Mouse (Mus musculus): ENCODE measurements around the gene Smarcd1. TPM values are rescaled to one million over a fixed set of nuclear protein-coding genes. Genes with fewer than 3 reads are reported as not detected.

Gene Smarcd1
- polyA plus RNA-seq, 1 experiment from 2014 or later = 80.2 TPM

- Histone ChIP-seq H3K9me3 (no peaks in the 10 kb centered on the region), H3K4me1 (peaks cover 15% of the 10 kb centered on the region), H3K4me2 (replicated peaks) (no peak overlapping the region), H3K4me3 (peak overlapping the region; percentile 59; the same call in 1 of the 2 replicates), H3K27ac (no peak overlapping the region), H3K36me3 (no peaks in the 10 kb centered on the region), H3K27me3 (peaks cover 73% of the 10 kb centered on the region), H3K9ac (no peak overlapping the region)
- ATAC-seq (ENCODE audit: insufficient number of reproducible peaks, insufficient read depth, low FRiP score, low TSS enrichment) = no peak
- 0% methylated on average over 1 of the region's 1 CpGs for WGBS
These were observed 32.5 kb upstream of the Smarcd1 start for GRCm38 (mm10) chr15:99669392-99669791.

DNA sequence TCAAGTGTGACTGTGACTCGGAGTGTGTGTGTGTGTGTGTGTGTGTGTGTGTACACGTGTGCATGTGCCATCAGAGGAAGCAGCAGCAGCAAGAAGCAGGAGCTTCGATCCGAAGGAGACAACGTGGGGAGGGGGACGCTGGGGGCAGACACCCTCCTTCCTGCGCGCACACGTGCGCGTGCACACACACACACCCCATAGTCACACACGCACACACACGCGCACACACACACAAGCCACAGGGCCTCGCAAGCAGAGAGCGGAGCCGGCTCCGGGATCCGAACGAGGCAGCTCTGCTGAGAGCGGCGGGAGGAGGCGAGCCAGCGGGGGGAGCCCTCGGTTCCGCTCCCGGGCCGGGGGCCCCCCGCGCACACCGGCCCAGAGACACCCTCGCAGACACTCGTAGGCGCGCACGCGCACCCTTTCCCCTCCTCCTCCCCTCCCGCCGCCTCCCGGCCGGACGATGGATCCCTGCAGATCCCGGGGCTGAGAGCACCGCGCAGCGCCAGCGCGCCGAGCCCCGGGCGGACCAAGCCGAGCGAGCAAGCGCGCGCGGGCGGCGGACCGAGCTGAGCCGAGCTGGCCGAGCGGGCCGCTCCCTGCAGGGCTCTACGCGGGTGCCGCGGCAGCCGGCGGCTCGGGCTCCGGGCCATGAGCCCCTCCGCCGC lies 31.6 kb upstream of the Smarcd1 start, which contains the start of gene Asic1:
TSS of gene Asic1 (plus strand) at position 215 of the 668 bp plus-strand sequence.
- peak; percentile 50; the same call in 1 of the 2 replicates for ATAC-seq (ENCODE audit: insufficient number of reproducible peaks, insufficient read depth, low FRiP score, low TSS enrichment)
- Histone ChIP-seq H3K4me2 (replicated peaks) (peak within 1 kb of the TSS; percentile 98), H3K27ac (no peak within 1 kb of the TSS), H3K9ac (peak within 1 kb of the TSS; percentile 70), H3K9me3 (no peaks in the 10 kb centered on the region), H3K36me3 (no peaks in the 10 kb centered on the region), H3K4me3 (peak within 1 kb of the TSS; percentile 59), H3K4me1 (peaks cover 8% of the 10 kb centered on the region; the same call in 1 of the 2 replicates), H3K27me3 (peaks cover 69% of the 10 kb centered on the region)
- WGBS = under 1% methylated on average over 48 of the region's 74 CpGs

DNA sequence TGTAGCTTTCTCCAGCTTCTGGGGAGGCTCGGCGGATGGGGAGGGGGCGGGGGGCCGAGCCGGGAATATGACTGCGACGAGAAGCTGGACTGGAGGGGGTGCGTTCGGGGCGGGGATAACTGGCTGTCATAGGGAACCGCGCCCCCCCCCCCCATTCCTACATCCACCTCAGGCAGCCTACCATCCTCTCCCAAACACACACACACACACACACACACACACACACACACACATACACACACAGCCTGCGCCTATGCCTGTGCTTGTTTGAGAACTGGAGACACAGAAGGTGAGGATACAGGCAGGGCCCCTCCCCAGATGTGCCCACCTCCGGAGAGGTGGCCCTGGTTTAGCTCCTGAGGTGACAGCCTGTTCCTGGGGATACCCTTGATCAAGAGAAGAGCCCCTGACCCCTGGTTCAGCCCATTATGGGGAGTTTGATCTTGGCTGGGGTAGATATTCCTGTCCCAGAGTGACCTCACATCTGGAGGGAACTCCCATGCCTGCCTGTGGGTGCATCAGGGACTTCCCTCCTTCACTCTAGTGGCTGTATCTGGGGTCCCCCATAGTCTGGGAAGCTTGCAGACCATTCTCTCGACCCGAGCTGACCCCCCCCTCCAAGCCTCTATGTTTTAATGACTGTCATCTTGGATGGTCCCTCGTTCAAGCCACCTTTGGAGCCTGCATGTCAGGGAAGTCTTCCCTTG lies 30.8 kb upstream of the Smarcd1 start:
- WGBS = 11% methylated on average over 15 of the region's 17 CpGs
- no peak for ATAC-seq (ENCODE audit: insufficient number of reproducible peaks, insufficient read depth, low FRiP score, low TSS enrichment)
- Histone ChIP-seq H3K4me1 (peaks cover 7% of the 10 kb centered on the region; the same call in 1 of the 2 replicates), H3K9me3 (no peaks in the 10 kb centered on the region), H3K4me3 (peak overlapping the region; percentile 59), H3K36me3 (no peaks in the 10 kb centered on the region), H3K27me3 (peaks cover 61% of the 10 kb centered on the region), H3K4me2 (replicated peaks) (peak overlapping the region; percentile 98), H3K27ac (no peak overlapping the region), H3K9ac (peak overlapping the region; percentile 70)

DNA sequence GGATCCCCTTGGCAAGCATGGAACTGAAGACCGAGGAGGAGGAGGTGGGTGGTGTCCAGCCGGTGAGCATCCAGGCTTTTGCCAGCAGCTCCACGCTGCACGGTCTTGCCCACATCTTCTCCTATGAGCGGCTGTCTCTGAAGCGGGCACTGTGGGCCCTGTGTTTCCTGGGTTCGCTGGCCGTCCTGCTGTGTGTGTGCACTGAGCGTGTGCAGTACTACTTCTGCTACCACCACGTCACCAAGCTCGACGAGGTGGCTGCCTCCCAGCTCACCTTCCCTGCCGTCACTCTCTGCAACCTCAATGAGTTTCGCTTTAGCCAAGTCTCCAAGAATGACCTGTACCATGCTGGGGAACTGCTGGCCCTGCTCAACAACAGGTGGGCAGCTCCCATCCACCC lies 30.1 kb upstream of the Smarcd1 start:
- no peak overlapping the region for H3K4me2 ChIP-seq (replicated peaks)
- H3K36me3 ChIP-seq = no peaks in the 10 kb centered on the region
- no peak overlapping the region for H3K9ac ChIP-seq
- no peaks in the 10 kb centered on the region for H3K9me3 ChIP-seq
- no peak overlapping the region for H3K4me3 ChIP-seq
- 67% methylated on average over 14 of the region's 14 CpGs for WGBS
- ATAC-seq (ENCODE audit: insufficient number of reproducible peaks, insufficient read depth, low FRiP score, low TSS enrichment) = no peak
- H3K27me3 ChIP-seq = peaks cover 54% of the 10 kb centered on the region
- peaks cover 7% of the 10 kb centered on the region; the same call in 1 of the 2 replicates for H3K4me1 ChIP-seq
- H3K27ac ChIP-seq = no peak overlapping the region

GRCm38 (mm10) chr15:99674866-99675265 lies 27.1 kb upstream of the Smarcd1 start:
- H3K4me1 ChIP-seq = peaks cover 10% of the 10 kb centered on the region; the same call in 1 of the 2 replicates
- no peak overlapping the region for H3K4me3 ChIP-seq
- no peak overlapping the region for H3K4me2 ChIP-seq (replicated peaks)
- no peak overlapping the region for H3K27ac ChIP-seq
- WGBS = 61% methylated on average over 3 of the region's 3 CpGs
- no peaks in the 10 kb centered on the region for H3K36me3 ChIP-seq
- no peaks in the 10 kb centered on the region for H3K9me3 ChIP-seq
- peaks cover 38% of the 10 kb centered on the region for H3K27me3 ChIP-seq
- H3K9ac ChIP-seq = no peak overlapping the region
- no peak for ATAC-seq (ENCODE audit: insufficient number of reproducible peaks, insufficient read depth, low FRiP score, low TSS enrichment)

GRCm38 (mm10) chr15:99677089-99677488 lies 24.8 kb upstream of the Smarcd1 start:
- no peak overlapping the region for H3K4me3 ChIP-seq
- H3K4me1 ChIP-seq = 0 out of 2 replicates have a peak, but pooled peaks cover 5% of the 10 kb centered on the region
- no peaks in the 10 kb centered on the region for H3K36me3 ChIP-seq
- ATAC-seq (ENCODE audit: insufficient number of reproducible peaks, insufficient read depth, low FRiP score, low TSS enrichment) = no peak
- no peak overlapping the region for H3K9ac ChIP-seq
- no peak overlapping the region for H3K27ac ChIP-seq
- 26% methylated on average over 8 of the region's 8 CpGs for WGBS
- H3K9me3 ChIP-seq = no peaks in the 10 kb centered on the region
- no peak overlapping the region for H3K4me2 ChIP-seq (replicated peaks)
- peaks cover 16% of the 10 kb centered on the region for H3K27me3 ChIP-seq

DNA sequence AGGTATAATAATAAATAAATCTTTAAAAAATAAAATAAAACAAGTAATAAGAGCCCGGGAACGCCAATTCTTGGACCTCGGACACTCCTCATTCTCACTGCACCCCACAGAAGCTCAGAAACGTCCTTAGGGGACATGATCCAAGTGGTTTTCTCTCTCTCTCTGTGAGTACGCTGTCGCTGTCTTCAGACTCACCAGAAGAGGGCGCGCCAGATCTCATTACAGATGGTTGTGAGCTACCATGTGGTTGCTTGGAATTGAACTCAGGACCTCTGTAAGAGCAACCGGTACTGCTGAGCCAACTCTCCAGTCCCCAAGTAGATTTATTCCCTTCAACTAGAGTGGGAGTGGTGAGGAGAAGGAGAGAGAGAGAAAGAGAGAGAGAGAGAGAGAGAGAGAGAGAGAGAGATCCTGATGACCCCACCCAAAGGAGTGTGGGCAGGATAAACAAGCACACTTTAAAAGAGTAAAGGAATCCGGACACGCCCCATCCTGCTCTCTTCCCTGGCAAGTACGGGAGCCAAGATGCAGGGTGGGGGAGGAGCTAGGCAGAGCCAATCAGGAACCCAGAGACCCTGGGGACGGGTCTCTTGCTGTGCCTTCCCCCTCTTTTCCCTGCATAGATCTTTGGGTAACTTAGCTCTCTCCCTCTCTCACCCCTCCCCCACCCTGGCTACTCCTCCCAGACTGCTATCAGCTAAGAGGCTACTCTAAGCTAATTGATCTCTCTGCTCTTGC lies 23.7 kb upstream of the Smarcd1 start:
- no peak overlapping the region for H3K27ac ChIP-seq
- H3K4me1 ChIP-seq = 0 out of 2 replicates have a peak, but pooled peaks cover 5% of the 10 kb centered on the region
- 14% methylated on average over 13 of the region's 13 CpGs for WGBS
- no peak for ATAC-seq (ENCODE audit: insufficient number of reproducible peaks, insufficient read depth, low FRiP score, low TSS enrichment)
- H3K9me3 ChIP-seq = no peaks in the 10 kb centered on the region
- no peak overlapping the region for H3K9ac ChIP-seq
- no peaks in the 10 kb centered on the region for H3K36me3 ChIP-seq
- H3K4me2 ChIP-seq (replicated peaks) = no peak overlapping the region
- no peak overlapping the region for H3K4me3 ChIP-seq
- H3K27me3 ChIP-seq = peaks cover 6% of the 10 kb centered on the region

DNA sequence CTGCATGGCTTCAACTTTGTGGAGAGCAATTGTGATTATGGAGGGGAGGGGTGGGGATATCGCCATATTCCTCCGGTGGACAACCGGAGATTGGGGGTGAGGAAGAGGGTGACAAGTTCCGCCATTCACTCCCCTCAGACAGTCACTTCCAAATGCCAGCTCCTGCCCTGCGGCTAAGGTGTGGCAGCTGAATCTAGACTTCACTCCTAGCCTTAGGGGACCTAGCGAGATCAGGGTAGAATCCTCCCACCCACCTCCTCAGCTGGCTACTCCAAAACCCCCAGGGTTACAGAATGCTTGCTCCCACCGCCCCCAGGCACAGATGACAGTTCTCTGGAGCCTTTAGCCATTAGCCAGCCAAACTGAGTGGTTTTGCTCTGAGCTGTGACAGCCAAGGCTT lies 22.9 kb upstream of the Smarcd1 start:
- Histone ChIP-seq H3K27me3 (peaks cover 4% of the 10 kb centered on the region; the same call in 1 of the 2 replicates), H3K9me3 (no peaks in the 10 kb centered on the region), H3K9ac (no peak overlapping the region), H3K36me3 (no peaks in the 10 kb centered on the region), H3K27ac (no peak overlapping the region), H3K4me1 (0 out of 2 replicates have a peak, but pooled peaks cover 5% of the 10 kb centered on the region), H3K4me3 (no peak overlapping the region), H3K4me2 (replicated peaks) (no peak overlapping the region)
- 57% methylated on average over 7 of the region's 7 CpGs for WGBS
- no peak for ATAC-seq (ENCODE audit: insufficient number of reproducible peaks, insufficient read depth, low FRiP score, low TSS enrichment)

DNA sequence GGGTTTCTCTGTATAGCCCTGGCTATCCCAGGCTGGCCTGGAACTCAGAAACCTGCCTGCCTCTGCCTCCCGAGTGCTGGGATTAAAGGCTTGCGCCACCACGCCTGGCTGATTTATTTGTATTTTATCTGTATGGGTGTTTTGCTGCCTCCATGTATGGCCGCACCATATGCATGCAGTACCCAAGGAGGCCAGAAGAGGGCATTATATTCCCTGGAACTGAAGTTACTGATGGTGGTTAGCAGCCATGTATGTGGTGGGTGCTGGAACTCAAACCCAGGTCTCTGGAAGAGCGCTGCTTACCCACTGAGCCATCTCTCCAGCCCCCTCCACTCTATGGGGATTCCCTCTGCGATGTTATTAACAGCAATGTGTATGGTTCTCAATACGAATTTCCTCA lies 19.0 kb upstream of the Smarcd1 start:
- H3K4me3 ChIP-seq = no peak overlapping the region
- H3K27me3 ChIP-seq = no peaks in the 10 kb centered on the region
- H3K9me3 ChIP-seq = no peaks in the 10 kb centered on the region
- ATAC-seq (ENCODE audit: insufficient number of reproducible peaks, insufficient read depth, low FRiP score, low TSS enrichment) = no peak
- WGBS = 89% methylated on average over 7 of the region's 7 CpGs
- no peaks in the 10 kb centered on the region for H3K36me3 ChIP-seq
- no peak overlapping the region for H3K9ac ChIP-seq
- no peak overlapping the region for H3K4me2 ChIP-seq (replicated peaks)
- no peak overlapping the region for H3K27ac ChIP-seq
- H3K4me1 ChIP-seq = 0 out of 2 replicates have a peak, but pooled peaks cover 5% of the 10 kb centered on the region

DNA sequence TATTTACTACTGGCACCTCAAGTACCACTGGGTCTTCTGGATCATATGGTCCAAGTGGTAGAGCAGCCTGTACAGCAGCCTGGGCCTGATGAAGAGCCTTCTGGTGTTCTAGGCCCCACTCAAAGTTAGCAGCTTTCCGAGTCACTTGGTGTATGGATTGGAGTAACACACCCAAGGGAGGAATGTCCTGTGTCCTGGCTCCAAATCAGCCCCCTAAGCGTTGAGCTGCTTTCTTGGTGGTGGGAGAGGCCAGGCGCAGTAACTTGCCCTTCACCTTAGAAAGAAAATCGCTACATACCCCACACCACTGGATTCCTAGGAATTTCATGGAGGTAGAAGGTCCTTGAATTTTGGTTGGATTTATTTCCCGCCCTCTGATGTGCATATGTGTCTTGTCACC lies 17.8 kb upstream of the Smarcd1 start:
- Histone ChIP-seq H3K9ac (no peak overlapping the region), H3K27me3 (peaks cover 3% of the 10 kb centered on the region; the same call in 1 of the 2 replicates), H3K27ac (no peak overlapping the region), H3K4me1 (no peaks in the 10 kb centered on the region), H3K9me3 (no peaks in the 10 kb centered on the region), H3K36me3 (no peaks in the 10 kb centered on the region), H3K4me2 (replicated peaks) (no peak overlapping the region), H3K4me3 (no peak overlapping the region)
- 90% methylated on average over 5 of the region's 5 CpGs for WGBS
- no peak for ATAC-seq (ENCODE audit: insufficient number of reproducible peaks, insufficient read depth, low FRiP score, low TSS enrichment)

DNA sequence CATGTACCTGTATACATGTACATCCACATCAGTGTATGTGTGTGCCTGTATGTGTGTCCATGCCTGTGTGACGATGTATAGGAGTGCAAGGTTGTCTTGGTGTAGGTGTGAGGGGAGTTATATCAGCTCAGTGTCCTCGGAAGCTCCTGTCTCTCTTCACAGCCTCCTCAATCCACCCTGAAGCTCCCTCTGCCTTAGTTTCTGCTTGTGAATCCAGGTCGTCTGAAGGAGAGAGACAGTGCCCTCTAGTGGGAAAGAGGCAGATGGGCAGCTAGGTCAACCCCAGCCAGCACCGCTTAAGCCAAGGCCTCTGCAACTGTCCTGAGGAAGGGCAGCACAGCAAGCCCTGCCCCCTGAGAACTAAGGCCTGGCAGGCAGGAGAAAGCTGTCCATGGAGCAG lies 13.2 kb upstream of the Smarcd1 start:
- WGBS = 3% methylated on average over 4 of the region's 4 CpGs
- H3K27me3 ChIP-seq = peaks cover 11% of the 10 kb centered on the region; the same call in 1 of the 2 replicates
- H3K9me3 ChIP-seq = no peaks in the 10 kb centered on the region
- peaks cover 6% of the 10 kb centered on the region; the same call in 1 of the 2 replicates for H3K4me1 ChIP-seq
- no peak overlapping the region for H3K4me2 ChIP-seq (replicated peaks)
- H3K36me3 ChIP-seq = no peaks in the 10 kb centered on the region
- H3K9ac ChIP-seq = no peak overlapping the region
- no peak for ATAC-seq (ENCODE audit: insufficient number of reproducible peaks, insufficient read depth, low FRiP score, low TSS enrichment)
- no peak overlapping the region for H3K27ac ChIP-seq
- H3K4me3 ChIP-seq = no peak overlapping the region

All from embryonic facial prominence, embryonic 12.5 days (tissue).